Comparison of ENCODE assay signal across 8 mouse cellular contexts in the genomic region with DNA sequence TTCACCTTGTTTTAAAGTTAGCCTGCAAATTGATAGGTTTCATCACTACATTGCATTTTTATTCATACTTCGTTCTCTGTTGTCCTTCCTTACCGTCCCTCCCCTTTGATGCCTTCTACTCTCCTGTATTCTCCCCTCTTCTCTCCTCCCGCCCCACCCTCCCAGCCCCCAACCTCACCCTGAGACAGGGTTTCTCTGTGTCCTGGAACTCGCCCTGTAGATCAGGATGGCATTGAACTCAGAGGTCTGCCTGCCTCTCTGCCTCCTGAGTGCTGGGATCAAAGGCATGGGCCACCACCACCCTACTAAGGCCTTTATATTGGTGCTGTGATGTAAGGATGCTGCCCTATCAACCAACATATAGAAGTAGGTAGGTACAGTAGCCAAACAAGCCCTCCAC. TPM values are rescaled to one million over a fixed set of nuclear protein-coding genes. Genes with fewer than 3 reads are reported as not detected.
DNase-seq lines count a peak whose midpoint lies in the region; ATAC-seq and TF ChIP-seq lines count a peak whose summit lies in the region.

No protein-coding gene starts in this region.

- H3K9ac ChIP-seq in kidney, embryonic 15.5 days = no peak overlapping the region
- 0 out of 2 replicates have a peak overlapping the region, but pooled peaks have one; percentile 69 for H3K9ac ChIP-seq in neural tube, embryonic 12.5 days

- no peaks in the 10 kb centered on the region for H3K9me3 ChIP-seq in kidney, embryonic 15.5 days (replicated peaks)
- no peaks in the 10 kb centered on the region for H3K9me3 ChIP-seq in limb, embryonic 10.5 days (replicated peaks)
- H3K9me3 ChIP-seq in neural tube, embryonic 12.5 days = no peaks in the 10 kb centered on the region

- no peak for TF ChIP-seq POLR2A in embryonic fibroblast, embryonic 13.5 days (IDR thresholded peaks at IDR 0.05; ENCODE audit: low read depth, low read length)

- TF ChIP-seq CTCF in embryonic fibroblast, embryonic 13.5 days (IDR thresholded peaks at IDR 0.05; ENCODE audit: borderline replicate concordance, insufficient read depth, low read length) = no peak

- 50% methylated on average over 4 of the region's 4 CpGs for WGBS in kidney, embryonic 15.5 days
- WGBS in limb, embryonic 10.5 days = 48% methylated on average over 4 of the region's 4 CpGs
- WGBS in neural tube, embryonic 12.5 days = 36% methylated on average over 4 of the region's 4 CpGs

- H3K4me2 ChIP-seq in kidney, embryonic 15.5 days = peak overlapping the region; percentile 86
- H3K4me2 ChIP-seq in neural tube, embryonic 12.5 days (replicated peaks) = peak overlapping the region; percentile 81

- ATAC-seq in kidney, embryonic 15.5 days (replicated peaks; ENCODE audit: low FRiP score) = no peak
- ATAC-seq in neural tube, embryonic 12.5 days (ENCODE audit: low FRiP score, low read depth) = peak; percentile 35; the same call in 1 of the 2 replicates

- H3K4me3 ChIP-seq in kidney, embryonic 15.5 days (replicated peaks) = peak overlapping the region; percentile 55
- peak overlapping the region; percentile 89; the same call in 1 of the 2 replicates for H3K4me3 ChIP-seq in embryonic fibroblast, embryonic 13.5 days (ENCODE audit: insufficient read depth, low read length)
- H3K4me3 ChIP-seq in limb, embryonic 10.5 days = peak overlapping the region; percentile 76
- peak overlapping the region; percentile 55; the same call in 1 of the 2 replicates for H3K4me3 ChIP-seq in neural tube, embryonic 12.5 days

- no peak overlapping the region for H3K27ac ChIP-seq in kidney, embryonic 15.5 days
- no peak overlapping the region for H3K27ac ChIP-seq in embryonic fibroblast, embryonic 13.5 days (ENCODE audit: insufficient read depth, low read length)
- peak overlapping the region; percentile 87 for H3K27ac ChIP-seq in limb, embryonic 10.5 days
- H3K27ac ChIP-seq in neural tube, embryonic 12.5 days = no peak overlapping the region

- H3K27me3 ChIP-seq in kidney, embryonic 15.5 days = no peaks in the 10 kb centered on the region
- no peaks in the 10 kb centered on the region for H3K27me3 ChIP-seq in limb, embryonic 10.5 days (ENCODE audit: low read depth, poor library complexity, severe bottlenecking)
- no peaks in the 10 kb centered on the region for H3K27me3 ChIP-seq in neural tube, embryonic 12.5 days (replicated peaks)

- H3K4me1 ChIP-seq in kidney, embryonic 15.5 days = peaks cover 6% of the 10 kb centered on the region; the same call in 1 of the 2 replicates
- no peaks in the 10 kb centered on the region for H3K4me1 ChIP-seq in embryonic fibroblast, embryonic 13.5 days (ENCODE audit: control insufficient read depth, insufficient read depth, low read length)
- H3K4me1 ChIP-seq in limb, embryonic 10.5 days = peaks cover 14% of the 10 kb centered on the region
- H3K4me1 ChIP-seq in neural tube, embryonic 12.5 days = 0 out of 2 replicates have a peak, but pooled peaks cover 6% of the 10 kb centered on the region

- DNase-seq in kidney, postnatal 36 days = no peak
- DNase-seq in limb, embryonic 10.5 days (ENCODE audit: low spot score) = no peak
- DNase-seq in urinary bladder, adult 18-20 months (ENCODE audit: low spot score in 2 of 2) = no peak
- no peak for DNase-seq in thymus, postnatal 25 days
- DNase-seq in cerebellum, adult 18-20 months = no peak

- H3K36me3 ChIP-seq in kidney, embryonic 15.5 days = no peaks in the 10 kb centered on the region
- H3K36me3 ChIP-seq in limb, embryonic 10.5 days = no peaks in the 10 kb centered on the region
- H3K36me3 ChIP-seq in neural tube, embryonic 12.5 days = no peaks in the 10 kb centered on the region

RNA-seq across cellular contexts. Expression of gene Dhtkd1, which starts 0.5 kb away (rescaled TPM):
- 3.8 and 4.6 TPM in 2 replicates for polyA plus RNA-seq in kidney, embryonic 15.5 days (2015; fragmentation: Nextera tagmentation; extraction: Ambion mirVana)
- polyA plus RNA-seq in embryonic fibroblast, embryonic 13.5 days (2011; ENCODE audit: insufficient read length, low read depth, missing spikeins) = 3.0 and 3.3 TPM in 2 replicates
- polyA plus RNA-seq in limb, embryonic 10.5 days (2016; fragmentation: Nextera tagmentation; extraction: Ambion mirVana) = 6.5 and 9.2 TPM in 2 replicates
- 4.7 and 5.5 TPM in 2 replicates for polyA plus RNA-seq in neural tube, embryonic 12.5 days (2016; fragmentation: Nextera tagmentation; extraction: Ambion mirVana)

RNA-seq across cellular contexts. Expression of gene Upf2, which starts 8.2 kb away (rescaled TPM):
- 10.7 and 11.5 TPM in 2 replicates for polyA plus RNA-seq in kidney, embryonic 15.5 days (2015; fragmentation: Nextera tagmentation; extraction: Ambion mirVana)
- 30.6 and 34.4 TPM in 2 replicates for polyA plus RNA-seq in embryonic fibroblast, embryonic 13.5 days (2011; ENCODE audit: insufficient read length, low read depth, missing spikeins)
- 9.9 and 11.5 TPM in 2 replicates for polyA plus RNA-seq in limb, embryonic 10.5 days (2016; fragmentation: Nextera tagmentation; extraction: Ambion mirVana)
- 11.3 and 13.1 TPM in 2 replicates for polyA plus RNA-seq in neural tube, embryonic 12.5 days (2016; fragmentation: Nextera tagmentation; extraction: Ambion mirVana)

RNA-seq across cellular contexts. Expression of gene Sec61a2, which starts 47.8 kb away (rescaled TPM):
- 88.7 and 99.8 TPM in 2 replicates for polyA plus RNA-seq in kidney, embryonic 15.5 days (2015; fragmentation: Nextera tagmentation; extraction: Ambion mirVana)
- 65.9 and 80.0 TPM in 2 replicates for polyA plus RNA-seq in embryonic fibroblast, embryonic 13.5 days (2011; ENCODE audit: insufficient read length, low read depth, missing spikeins)
- polyA plus RNA-seq in limb, embryonic 10.5 days (2016; fragmentation: Nextera tagmentation; extraction: Ambion mirVana) = 85.0 and 95.1 TPM in 2 replicates
- polyA plus RNA-seq in neural tube, embryonic 12.5 days (2016; fragmentation: Nextera tagmentation; extraction: Ambion mirVana) = 86.5 and 93.9 TPM in 2 replicates
